Mouse (Mus musculus): Measurements from ENCODE around the gene Gm10234. TPM values are rescaled to one million over a fixed set of nuclear protein-coding genes. Genes with fewer than 3 reads are reported as not detected.

Gm10234 gene
- polyA plus RNA-seq, 1 experiment from 2014 or later = not detected

Other genes with a start within 250 kb of the Gm10234 start
- gene Kbtbd8, start 204.9 kb upstream of the Gm10234 start, polyA plus RNA-seq (2016; fragmentation: Nextera tagmentation; extraction: Ambion mirVana) = 6.3 and 8.7 TPM in 2 replicates